Mouse (Mus musculus): ENCODE measurements at regions not wholly inside any gene's neighbourhood (a gene's known extent, or its start where the extent isn't known, plus 50 kb on each side); places are given as distances from the start of the nearest gene placed in this dataset.

GRCm38 (mm10) chr3:57923061-57923460, 75.2 kb upstream of the Pfn2 start:
- TF ChIP-seq GATA1 (IDR thresholded peaks at IDR 0.05; ENCODE audit: low read length) (no peak), TAL1 (IDR thresholded peaks at IDR 0.05; ENCODE audit: low read length) (no peak)

Measured in erythroblast, embryonic 14.5 days (primary cell).